Mouse (Mus musculus) heart, postnatal 36 days (tissue): ENCODE results near the gene Clip1. TPM values are rescaled to one million over a fixed set of nuclear protein-coding genes. Genes with fewer than 3 reads are reported as not detected.
A peak's percentile ranks its signal among the peaks of the same experiment; 100 is the strongest.
"Not testable (repeated sequence)": the region's sequence is repeated elsewhere in the genome, so short reads cannot be mapped to it uniquely, and the experiment has no call there.

Source experiments
- DNase-seq, 2 experiments: peaks; one replicate each; pipeline ENCODE4 v3.0.0; 2021 to 2022
- intact Hi-C: fragments of 180-260 bp; cut with DNase I; formaldehyde crosslinking; loops from one replicate; pipeline ENCODE4 v1.15.1; 2025
- total RNA-seq, 2 experiments: library from RNA; stranded (reverse); gene quantifications; 2 replicates each; pipeline ENCODE4 v1.2.3; 2021

Clip1 gene
- 100 to 1,000 TPM; 164 to 217 TPM for total RNA-seq

DNA sequence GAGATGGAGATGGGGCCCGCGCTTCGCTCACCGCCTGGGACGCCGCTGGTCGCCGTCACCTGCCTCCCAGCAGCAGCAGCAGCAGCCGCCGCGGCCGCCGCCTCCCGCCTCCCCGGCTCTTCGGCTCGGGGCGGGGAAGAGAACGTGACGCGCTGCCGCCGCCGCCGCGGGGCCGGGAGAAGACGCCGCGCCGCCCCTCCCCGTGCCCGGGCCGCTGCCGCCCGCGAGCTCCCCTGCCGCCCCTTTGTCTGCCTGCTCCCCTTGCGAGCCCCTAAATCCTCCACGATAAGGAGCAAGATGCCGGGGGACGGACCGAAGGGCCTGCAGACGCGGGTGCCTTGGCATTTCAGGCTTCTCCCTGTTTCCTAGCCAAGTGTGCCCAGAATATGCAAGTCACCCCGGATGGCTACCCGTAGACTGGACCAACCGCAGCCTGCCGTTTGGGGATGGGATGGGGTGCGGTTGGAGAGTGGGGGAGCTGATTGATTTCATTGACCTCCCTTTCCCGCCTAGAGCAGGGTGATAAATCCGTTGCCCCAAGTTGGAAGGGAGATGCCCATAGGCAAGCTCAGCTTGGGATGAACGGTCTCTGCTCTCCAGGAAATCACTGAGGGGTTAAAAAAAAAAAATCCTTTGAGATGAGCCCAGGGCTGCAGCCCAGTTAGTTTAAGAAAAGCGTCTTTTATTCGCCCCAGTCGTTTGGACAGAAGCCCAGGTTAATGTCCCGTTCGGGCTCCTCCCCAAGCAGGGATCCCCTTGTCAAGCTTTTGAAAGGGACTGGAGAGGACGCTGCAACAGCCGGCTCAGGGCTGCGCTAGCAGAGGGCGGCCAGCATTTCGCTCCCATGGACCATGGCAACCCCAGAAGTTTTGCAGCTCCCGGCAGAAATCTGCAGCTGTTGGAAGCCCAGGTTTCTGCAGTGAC, at the start of gene Clip1:
Clip1 (minus strand) TSS at position 398 of the 924 bp plus-strand sequence.
- peak; percentile 77 to 83 for DNase-seq
- intact Hi-C loops = loop anchor here (5.0 kb wide), 2 partner anchors 42 to 57 kb away; no protein-coding TSS in a partner anchor

DNA sequence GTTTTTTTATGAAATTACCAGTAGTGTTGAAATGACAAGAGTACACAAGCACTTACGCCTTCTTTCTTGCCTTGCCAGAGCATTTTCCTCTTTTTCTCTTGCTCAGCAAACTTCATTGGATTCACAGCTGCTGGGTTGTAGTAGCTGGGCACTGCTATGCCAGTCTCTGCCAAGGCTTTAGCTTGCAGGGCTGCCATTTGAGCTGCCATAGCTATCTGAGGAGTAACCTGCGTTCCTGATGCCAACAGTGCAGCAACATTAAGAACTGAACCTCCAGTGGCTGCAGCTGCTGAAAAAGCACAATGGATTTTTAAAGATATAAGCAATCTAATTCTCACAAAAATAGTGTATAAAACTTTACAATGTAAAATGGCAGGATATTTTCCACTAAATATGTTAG, 46.6 kb upstream of the Clip1 start:
- intact Hi-C loops = no loop called here
- DNase-seq = no peak

DNA sequence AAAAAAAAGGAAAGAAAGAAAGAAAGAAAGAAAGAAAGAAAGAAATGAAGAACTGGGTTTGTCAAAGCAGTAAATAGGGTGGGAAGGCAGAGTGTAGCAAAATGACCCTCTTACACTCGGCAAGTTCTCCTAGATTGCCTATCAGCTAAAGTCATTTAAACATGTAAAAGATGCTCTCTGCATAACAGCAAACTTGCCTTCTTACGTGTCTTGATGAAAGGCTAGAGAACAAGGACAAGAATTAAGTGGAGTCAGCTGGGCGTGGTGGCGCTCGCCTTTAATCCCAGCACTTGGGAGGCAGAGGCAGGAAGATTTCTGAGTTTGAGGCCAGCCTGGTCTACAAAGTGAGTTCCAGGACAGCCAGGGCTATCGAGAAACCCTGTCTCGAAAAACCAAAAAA, 39.4 kb upstream of the Clip1 start:
- DNase-seq, intact Hi-C loops: not testable (repeated sequence)

DNA sequence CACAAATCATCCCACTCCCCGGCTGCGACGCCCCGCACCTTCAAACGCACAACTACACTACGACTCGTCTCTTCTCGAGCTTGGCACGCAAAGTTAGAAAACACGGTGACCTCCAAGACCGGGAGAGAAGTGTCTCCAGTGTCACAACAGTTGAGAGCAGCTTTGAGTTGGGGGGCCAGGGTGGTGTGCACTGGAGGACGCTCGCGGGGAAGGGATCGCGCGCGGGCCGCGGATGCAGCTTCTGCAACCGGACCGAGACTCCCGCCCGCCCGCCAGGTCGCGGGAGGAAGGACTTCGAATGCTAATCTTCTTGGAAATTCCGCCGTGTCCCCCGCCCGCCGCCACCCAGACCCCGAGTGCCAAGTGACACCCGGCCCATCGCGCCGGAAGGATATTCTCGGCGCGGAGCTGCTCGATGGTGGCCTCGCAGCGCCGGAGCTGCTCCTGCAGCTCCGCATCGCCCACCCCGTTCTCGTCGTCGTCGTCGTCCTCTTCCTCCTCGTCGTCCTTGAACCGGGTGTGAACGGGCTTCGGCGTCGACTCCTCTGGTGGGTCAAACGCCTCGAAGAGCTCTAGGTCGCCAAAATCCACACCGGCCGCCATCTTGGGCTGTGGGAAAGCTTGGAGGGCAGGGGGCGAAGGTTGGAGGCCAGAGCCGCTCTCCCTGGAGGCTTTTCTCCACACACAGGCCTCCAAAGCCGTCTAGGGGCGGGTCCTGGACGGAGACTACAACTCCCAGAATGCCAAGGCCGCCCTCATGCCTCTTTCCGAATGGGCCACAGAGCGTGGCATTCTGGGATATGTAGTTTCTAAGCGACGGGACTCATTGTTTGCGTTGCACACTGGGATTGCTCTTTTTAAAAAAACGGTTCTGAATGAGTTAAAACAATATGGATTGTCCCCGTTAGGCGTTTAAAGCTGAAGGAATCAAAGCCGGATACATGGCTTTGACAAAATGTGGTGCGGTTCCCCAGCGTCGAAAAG, 36.2 kb upstream of the Clip1 start, which contains the start of gene Zcchc8:
Zcchc8 (minus strand) TSS at position 773 of the 984 bp plus-strand sequence.
- peak; percentile 90 to 95 for DNase-seq
- intact Hi-C loops = loop anchor here (2.0 kb wide), 1 partner anchor 28 kb away; the partner anchor contains the start of genes Kntc1 and Rsrc2

DNA sequence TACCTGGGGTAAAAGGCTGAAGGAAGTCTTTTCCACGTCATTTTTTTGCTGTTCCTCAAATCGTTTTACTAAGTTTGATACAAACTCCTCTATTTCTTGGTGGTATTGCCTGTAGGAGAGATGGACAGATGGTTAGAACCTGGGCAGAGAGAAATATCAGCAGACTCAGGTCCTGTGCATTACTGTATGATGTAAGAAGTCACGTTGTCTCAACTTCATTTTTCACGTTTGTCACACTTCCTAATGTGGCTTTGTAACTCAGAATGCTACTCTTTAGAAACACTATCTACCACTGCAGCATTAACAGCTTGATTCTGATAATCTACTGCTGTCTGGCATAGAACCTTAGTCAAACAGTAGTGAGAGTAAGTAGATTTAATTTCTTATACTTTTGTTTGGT, 30.2 kb upstream of the Clip1 start:
- intact Hi-C loops = no loop called here
- DNase-seq = no peak

DNA sequence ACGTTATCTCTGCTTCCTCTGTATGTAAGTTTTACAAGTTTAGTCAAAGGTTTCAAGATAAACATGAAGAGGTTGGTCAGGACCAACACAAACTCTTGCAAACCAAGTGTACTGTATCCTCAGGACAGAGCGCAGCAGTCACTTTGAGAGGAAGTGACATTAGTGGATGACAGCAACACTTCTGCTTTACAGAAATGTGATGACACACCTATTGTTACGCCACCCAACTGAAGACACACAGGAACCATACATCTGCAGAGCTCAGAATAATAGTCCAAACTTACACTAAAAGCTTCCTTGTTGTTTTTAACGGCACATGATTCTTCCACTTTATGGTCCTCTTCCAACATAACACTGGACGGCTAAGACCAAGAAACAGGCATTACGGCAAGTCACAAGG, 29.4 kb upstream of the Clip1 start:
- intact Hi-C loops = no loop called here
- no peak for DNase-seq

DNA sequence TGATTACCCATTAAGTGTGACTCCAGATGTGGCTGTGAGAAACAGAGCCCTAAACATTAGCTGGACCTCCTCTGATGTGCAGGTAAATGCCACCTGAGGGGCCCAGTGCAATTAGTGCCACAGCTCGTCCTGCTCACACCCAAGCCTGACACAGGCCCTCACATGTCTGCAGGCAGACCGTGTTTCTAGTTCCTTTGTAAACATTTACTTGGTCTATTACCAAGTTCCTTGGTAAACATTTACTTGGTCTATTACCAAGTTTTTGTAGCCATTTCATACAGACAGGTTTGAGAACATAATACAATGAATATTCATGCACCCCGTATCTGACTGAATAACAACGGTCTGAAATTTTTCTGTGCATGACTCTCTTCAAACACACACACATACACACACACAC, 25.2 kb upstream of the Clip1 start:
- no peak for DNase-seq
- intact Hi-C loops = no loop called here

DNA sequence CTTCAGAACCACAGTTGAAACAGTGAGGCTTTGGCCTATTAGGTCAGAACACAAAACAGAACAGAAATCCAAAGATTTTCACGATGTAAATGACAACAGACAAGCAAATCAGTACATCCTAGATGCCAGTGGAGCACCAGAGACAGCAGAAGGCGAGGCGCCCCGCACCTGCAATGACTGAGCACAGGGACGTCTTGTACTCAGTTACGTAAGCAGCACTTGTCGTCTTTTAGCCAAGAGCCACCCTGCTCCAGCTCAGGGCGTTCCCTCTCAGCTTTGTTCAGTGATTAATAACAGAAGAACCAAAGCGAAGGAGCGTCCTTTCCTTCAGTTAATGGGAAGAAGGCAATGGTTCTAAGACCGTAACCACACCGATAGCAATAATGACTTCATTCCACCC, 24.2 kb upstream of the Clip1 start:
- no peak for DNase-seq
- intact Hi-C loops = no loop called here

DNA sequence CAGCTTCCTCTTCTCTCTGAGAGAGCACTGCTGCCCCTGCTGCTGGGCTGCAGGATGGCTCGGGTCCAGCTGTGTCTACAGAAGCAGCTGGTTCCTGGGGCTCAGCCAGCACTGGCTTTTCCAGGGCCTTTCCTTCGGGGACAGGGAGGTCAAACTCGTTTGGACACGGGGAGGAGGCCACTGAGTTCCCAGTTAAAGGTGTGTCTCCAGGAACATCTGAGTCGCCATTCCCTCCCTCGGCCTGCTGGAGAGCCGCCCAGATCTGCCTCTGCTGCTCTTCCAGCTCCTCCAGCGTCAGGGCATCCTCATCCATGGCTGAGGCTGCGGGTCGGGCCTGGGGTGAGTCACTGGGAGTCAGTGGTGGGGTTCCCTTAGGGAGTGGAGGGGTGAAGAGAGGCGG, 16.2 kb upstream of the Clip1 start:
- peak; percentile 74 to 81 for DNase-seq
- intact Hi-C loops = loop anchor here (5.0 kb wide), 1 partner anchor 207 kb away; the partner anchor contains the start of gene Denr

DNA sequence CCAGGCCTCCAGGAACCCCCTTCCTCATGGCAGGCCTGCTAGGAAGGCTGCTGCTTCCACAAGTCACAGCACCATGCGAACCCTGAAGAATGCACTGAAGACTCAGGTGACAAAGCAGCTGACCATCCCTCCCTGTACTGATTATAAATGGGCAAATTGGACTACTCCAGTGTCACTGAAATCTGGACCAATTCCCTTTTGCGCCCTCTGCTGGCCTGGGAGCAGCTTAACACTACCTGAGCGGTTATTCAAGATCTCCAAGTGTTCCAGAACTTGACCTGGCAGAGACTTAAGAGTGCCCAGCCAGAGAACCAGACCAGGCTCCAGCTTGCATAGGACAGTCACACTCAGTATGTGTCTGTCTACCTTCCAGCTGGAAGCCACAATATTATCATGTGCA, 14.8 kb upstream of the Clip1 start:
- intact Hi-C loops = loop anchor here (1.0 to 5.0 kb wide), 3 partner anchors 37 to 73 kb away; no protein-coding TSS in a partner anchor
- DNase-seq = peak; percentile 81 to 82

DNA sequence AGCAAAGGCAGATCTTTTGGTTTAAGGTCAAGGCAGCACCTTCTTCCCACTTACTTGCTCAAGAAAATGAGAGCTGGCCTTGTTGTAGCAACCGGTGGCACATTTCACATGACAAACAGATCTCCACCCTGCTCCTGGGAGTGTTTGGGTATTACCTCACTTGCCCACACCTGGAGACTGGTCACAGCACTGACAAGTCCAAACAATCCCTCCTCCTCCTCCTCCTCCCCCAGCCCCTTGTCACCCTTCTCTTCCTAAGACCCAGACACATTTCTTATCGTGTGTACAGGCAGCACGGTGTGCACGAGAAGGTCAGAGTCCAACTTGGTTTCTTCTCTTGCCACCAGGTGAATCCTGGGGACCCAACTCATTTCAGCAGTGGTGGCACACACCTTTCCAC, 12.5 kb upstream of the Clip1 start:
- intact Hi-C loops = loop anchor here (5.0 kb wide), 2 partner anchors 35 to 55 kb away; no protein-coding TSS in a partner anchor

DNA sequence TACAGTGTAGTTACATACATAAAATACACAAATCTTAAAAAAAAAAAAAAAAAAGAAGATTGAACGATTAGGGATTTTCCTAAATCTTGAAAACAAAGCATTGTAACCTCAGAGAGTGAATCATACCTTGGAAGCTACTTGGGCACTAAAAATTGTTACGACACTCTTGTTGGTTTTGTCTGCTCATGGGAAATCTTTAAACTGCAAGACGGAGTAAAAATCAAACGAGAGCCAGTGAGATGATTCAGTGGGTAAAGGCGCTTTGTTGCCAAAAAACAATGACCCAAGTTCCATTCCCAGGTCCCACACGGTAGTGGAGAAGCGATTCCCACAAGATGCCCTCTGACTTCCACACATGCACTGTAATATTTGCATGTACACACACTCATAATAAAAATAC, 11.8 kb upstream of the Clip1 start:
- intact Hi-C loops = loop anchor here (5.0 kb wide), 2 partner anchors 34 to 54 kb away; no protein-coding TSS in a partner anchor
- no peak for DNase-seq

More for the DNA sequence above, 12.5 kb upstream of the Clip1 start:
- no peak for DNase-seq

DNA sequence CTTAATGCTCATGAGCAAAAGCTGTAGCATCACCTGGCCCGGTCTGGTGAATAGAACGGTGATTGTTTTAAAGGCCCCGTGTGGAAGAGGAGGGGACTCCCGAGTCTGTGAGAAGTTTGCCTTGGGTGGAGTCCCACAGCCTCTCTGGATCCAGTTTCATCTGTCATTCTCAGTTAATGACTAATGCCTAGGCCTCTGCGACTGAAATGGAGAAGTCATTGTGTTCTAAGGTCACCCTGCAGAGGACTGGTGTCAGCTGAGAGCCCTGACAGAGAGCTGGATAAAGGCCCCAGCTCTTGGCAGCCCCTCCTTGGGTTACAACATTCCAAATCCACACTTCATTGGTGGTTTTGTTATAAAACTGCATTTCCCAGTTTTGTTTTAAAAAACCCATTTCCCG, 10.1 kb upstream of the Clip1 start:
- intact Hi-C loops = no loop called here
- DNase-seq = peak; percentile 59 to 61

DNA sequence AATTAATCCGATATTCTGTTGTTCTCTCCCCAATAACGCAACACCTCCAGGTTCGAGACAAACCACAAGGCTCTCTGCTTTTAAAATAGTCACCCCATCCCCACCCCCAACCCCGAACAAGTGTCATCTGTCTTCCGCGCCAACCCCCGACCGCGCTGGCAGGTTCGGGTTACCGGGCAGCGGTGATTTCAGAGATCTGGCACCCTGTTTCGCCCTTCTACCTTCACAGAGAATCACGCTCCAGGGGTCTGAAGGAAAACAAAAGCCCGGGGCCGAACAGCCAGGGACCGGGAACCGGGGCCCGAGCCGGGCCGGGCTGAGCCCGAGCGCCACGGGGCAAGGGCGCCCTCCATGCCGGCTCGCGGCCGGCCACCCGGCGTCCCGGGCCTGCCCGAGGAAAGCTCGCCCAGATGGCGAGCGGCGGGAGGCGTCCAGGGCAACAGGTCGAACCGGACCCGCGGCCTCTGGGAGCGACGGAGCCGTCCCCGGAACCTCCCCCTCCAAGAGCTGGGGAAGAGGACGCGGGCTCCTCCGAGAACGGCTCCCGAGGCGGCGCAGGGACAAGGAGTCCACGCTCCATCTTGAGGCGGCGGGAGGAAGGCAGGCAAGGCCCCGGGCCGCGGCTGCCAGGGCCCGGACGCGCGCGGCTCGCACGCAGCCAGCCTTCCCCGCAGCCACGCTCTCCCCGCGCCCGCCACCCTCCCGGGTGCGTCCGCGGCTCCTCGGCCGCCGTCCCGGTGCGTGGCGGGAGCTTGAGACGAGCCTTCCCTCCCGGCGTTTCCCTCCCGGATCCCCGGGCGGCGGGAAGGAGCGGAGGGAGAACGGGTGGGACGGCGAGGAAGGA, 819 bp downstream of the Clip1 start:
- intact Hi-C loops = loop anchor here (5.0 kb wide), 2 partner anchors 41 to 56 kb away; no protein-coding TSS in a partner anchor
- DNase-seq = peak; percentile 64 to 83

DNA sequence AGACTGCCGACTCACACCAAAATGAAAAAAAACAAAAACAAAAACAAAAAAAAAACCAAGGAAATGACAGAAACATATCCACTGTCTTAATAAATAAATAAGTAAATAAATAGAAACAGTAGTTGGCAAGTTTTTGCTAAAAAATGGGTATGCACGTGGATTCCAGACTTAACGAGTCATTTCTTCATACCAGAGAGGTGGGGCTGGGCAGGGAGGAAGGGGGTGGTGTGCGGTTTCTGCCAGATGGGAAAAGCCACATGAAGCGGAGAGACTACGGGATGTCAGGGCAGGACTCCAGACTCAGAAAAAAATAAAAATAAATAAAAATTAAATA, 1.4 kb downstream of the Clip1 start:
- intact Hi-C loops = loop anchor here (5.0 kb wide), 2 partner anchors 41 to 56 kb away; no protein-coding TSS in a partner anchor
- peak in 1 of 2 experiments; percentile 40 for DNase-seq

DNA sequence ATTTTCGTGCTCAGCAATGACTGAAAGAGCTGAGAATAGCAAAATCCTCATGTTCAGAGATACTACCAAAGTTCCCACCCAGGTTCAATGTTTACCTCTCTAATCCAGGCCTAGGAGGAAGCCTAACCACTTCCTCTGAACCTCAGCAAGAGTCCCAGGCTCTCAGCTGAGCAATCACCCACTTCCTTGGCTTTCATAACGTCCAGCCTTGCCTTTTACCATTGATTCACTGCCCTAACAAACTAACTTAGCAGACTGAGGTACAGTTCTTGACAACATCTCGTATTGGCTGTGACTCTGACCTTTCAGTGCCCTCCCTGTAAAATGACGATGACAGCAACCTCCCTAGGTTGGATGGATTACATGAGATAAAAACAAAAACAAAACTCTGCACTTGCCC, 2.0 kb downstream of the Clip1 start:
- intact Hi-C loops = loop anchor here (5.0 kb wide), 2 partner anchors 40 to 55 kb away; no protein-coding TSS in a partner anchor
- no peak for DNase-seq

DNA sequence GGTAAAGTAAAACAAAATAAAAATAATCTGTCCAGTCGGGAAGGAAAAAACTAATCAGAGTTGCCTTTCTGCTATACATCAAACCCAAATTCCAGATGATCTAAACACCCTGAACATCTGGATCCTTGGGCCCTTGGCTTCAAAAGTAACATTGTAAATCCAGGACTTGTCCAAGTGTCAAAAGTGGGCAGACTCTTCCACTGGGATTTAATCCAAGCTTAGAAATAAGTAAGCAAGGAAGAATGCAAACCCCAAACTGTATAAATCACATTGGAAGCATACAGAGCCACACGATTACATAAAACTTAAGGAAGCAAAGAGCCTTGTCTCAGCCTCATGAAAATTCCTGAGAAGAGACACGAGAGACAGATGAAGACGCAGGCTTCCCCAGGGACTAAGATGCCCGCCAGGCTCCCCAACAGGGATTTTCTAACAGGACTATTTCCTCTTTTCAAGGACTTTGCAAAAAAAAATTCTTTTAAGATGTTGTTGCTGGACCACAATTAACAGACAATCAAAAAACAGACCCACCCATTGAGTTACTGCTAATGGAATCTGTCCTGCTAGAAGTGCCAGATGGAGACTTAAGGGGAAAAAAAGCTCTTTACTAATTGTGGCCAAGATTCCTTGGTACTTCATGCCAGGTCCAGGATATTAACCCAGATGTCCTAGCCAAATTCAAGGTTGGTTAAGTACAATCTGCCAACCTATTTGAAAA, 4.7 kb downstream of the Clip1 start:
- intact Hi-C loops = loop anchor here (2.0 to 5.0 kb wide), 3 partner anchors 15 to 52 kb away; no protein-coding TSS in a partner anchor
- no peak for DNase-seq

DNA sequence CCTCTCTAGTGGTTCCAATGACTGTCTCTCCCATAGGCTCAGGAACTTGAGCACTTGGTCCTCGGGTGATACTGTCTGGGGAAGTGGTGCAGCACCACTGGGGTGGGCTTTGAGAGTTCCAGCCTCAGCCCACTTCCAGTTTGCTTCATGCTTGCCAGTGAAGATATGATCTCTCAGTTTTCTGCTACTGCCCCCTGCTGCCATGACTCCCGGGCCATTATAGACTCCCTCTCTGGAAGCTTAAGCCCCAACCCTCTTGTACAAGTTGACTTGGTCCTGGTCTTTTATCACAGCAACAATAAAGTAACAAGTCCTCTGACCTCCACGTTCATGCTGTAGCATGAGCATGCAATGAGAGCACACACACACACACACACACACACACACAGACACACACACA, 5.3 kb downstream of the Clip1 start:
- no peak for DNase-seq
- intact Hi-C loops = loop anchor here (2.0 kb wide), 1 partner anchor 14 kb away; no protein-coding TSS in a partner anchor

DNA sequence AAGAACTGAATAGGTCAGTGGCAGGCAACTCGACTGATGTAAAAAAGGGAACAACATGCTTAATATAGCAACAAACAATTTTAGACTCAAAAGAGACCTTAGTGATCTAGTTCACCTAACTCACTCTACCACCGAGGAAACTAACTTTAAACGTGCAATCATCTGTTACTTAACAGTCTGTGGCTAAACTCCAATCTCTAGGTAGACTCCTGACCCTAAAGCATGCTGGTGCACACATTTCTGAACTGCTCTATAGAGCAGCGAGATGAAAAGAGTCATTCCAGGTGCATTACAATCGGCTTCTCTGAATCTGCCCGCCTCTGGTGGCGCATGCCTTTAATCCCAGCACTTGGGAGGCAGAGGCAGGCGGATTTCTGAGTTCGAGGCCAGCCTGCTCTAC, 8.7 kb downstream of the Clip1 start:
- DNase-seq = no peak
- intact Hi-C loops = no loop called here
